Mouse (Mus musculus): ENCODE measurements at regions not wholly inside any gene's neighbourhood (a gene's known extent, or its start where the extent isn't known, plus 50 kb on each side); places are given as distances from the start of the nearest gene placed in this dataset.

DNA sequence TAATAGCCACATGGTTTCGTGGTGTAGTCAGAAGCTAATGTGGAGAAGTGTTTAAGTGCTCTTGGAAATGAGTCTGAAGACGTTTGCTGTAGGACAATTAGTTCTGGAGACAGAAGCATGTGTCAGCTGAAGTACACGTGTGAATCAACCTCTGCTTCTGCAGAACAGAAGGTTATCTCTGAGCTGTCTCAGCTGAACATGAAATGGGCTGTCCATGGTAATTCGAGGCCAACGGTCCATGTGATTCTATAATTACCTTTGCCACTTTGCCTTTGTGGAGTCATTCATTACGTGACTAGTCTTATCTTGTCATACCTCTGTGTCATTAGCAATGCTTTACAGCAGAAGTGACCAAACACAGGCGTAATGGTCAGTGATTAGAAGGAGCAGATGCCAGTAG lies 295.6 kb upstream of the Veph1 start:
- no peak for DNase-seq (ENCODE audit: low read depth, low spot score)

DNA sequence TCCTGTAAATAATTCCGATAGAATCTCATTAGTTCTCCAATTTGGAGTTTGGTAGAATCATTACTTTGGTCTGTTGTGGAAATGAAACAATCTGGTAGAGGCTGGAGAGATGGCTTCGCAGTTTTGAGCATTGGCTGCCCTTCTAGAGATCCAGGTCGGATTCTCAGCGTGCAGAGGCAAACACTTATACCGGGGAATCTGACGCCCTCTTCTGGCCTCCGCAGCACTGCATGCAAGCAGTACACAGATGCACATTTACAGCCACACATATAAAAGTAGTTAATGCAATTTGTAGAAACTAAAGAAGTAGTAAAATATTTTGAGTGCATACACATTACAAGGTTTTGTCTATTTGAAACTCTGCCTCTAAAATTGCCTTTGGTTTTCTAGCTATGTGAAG lies 294.1 kb upstream of the Veph1 start:
- no peak for DNase-seq (ENCODE audit: low read depth, low spot score)

DNA sequence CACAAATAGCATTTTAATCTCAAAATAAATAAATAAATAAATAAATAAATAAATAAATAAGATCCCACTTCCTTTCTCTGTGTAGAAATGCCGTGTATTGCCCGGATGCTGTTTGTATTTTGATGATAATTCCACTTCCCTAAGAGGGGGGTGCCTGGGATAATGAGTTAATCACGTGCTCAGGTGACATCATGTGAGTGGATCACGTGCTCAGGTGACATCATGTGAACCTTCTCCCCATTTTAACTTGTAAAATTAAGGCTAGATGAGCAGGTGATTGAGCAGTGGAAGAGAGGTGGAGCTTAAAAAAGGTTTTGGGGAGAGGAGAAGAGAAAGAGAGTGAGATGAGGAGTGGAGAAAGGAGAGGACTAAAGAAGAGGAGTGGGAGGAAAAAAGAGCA lies 292.8 kb upstream of the Veph1 start:
- DNase-seq (ENCODE audit: low read depth, low spot score) = no peak

DNA sequence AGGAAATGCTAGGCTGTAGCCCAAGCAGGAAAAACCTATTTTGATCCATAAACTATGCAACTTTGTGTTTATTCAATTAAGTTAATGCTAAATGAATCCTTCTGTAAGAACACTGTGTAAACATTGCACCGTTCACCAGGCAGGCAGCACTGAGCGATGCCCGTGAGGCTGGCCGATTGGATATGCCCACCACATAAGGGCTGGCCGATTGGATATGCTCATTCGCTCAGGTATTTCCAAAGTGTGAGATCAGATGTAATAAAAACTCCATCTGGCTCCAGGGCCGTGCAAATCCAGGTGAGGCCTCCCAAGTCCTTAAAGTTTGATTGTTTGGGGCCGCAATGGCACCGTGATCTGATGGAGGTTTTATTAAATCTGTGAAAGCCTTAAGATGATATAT lies 288.2 kb upstream of the Veph1 start:
- DNase-seq (ENCODE audit: low read depth, low spot score) = no peak

DNA sequence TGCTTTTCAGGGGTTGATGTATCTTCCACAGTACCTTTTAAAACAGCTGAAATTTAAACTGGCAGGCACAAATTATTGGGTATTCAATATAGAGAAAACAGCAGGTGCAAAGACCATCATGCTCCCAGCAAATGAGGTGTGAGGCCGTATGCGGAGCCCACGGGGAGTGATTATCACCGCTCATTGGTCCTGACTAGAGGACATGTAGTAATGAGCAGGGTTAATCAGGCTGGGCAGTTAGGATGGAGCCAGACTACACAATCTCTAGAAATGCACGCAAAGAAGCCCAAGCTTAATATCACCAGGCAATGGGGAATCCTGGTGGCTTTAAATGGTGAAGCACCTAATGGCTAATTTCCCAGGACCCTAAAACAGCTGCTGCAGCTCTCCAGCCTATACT lies 287.5 kb upstream of the Veph1 start:
- no peak for DNase-seq (ENCODE audit: low read depth, low spot score)

DNA sequence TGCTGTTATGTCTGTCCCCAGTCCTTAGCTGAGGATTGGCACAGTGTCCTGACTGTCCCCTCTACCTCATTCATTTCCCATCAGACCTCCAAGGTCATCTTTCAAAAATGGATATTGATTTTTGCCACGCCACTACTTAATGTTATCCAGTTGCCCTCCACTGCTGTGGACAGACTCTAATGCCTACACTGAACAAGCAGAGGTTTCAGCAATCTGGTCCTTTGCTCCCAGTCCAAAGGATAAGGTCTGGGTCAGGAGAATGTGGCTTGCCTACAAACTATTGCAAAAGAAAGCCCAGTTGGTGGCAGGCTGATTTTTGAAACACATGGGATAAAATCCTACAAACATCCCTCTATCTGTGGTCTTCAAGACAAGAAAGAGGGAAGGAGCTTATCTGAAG lies 280.0 kb upstream of the Veph1 start:
- DNase-seq (ENCODE audit: low read depth, low spot score) = no peak

DNA sequence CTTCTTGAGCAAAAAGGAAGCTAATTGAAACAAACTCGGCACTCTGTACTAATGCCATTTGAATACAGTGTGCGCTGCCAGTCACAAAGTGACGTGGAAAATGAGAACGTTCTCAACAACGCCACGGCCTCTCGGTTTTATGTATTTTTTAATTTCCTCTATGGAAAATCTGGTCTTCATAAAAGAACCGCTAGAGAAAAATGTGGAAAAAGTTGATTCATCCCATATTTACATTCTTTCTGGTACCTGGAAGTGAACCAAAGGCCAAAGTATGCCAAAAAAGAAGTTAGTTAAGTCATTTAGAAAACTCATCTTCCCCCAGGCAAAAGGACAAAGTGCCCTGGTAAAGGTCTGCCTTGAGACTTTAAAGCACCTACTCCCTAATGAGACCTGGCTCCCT lies 277.7 kb upstream of the Veph1 start:
- DNase-seq (ENCODE audit: low read depth, low spot score) = no peak

DNA sequence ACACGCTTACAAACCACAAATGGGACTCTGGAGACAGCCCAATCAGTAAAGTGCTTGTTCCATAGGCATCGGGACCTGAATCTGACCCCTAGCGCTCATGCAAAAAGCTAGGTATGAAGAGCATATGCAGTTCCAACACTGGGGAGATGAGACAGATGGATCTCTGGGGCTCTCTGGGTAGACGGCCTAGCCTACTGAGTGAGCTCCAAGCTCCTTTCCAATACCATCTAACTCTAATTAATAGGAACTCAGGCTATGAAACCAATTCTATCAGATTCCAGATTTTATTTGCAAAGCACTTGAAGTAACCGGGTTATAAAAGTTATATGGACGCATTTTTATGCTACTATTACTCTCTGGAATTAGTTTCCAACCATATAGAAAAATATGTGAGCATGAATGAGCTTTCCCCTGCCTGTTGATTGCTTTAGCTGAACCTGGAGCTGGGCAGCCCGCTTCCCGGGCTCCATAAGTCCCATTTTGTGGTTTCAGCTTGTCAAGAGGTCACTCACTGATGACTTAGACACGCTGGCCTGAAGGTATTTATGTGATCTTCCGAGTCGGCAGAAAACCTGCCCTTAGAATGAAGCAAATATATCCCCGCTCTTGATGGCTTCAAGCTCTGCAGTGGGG lies 276.4 kb upstream of the Veph1 start:
- DNase-seq (ENCODE audit: low read depth, low spot score) = no peak

DNA sequence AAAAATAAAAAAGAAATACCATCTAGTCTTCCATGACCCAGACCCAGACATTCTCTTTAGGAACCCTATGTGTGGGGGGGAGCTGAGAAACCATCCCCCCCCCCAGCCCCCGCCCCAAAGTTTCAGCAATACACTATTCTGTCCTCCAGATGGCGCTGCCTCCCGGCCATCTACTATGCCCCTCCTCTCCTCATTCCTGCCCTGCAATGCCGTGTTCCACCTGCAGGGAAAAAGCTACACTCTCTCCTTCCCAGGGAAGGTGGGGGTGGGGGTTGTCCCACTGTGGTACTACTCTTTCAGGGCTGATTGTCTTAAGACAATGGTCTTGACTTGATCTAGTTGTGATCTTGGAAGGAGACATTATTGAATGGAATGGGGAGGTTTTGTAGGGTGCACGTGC lies 273.7 kb upstream of the Veph1 start:
- DNase-seq (ENCODE audit: low read depth, low spot score) = no peak

DNA sequence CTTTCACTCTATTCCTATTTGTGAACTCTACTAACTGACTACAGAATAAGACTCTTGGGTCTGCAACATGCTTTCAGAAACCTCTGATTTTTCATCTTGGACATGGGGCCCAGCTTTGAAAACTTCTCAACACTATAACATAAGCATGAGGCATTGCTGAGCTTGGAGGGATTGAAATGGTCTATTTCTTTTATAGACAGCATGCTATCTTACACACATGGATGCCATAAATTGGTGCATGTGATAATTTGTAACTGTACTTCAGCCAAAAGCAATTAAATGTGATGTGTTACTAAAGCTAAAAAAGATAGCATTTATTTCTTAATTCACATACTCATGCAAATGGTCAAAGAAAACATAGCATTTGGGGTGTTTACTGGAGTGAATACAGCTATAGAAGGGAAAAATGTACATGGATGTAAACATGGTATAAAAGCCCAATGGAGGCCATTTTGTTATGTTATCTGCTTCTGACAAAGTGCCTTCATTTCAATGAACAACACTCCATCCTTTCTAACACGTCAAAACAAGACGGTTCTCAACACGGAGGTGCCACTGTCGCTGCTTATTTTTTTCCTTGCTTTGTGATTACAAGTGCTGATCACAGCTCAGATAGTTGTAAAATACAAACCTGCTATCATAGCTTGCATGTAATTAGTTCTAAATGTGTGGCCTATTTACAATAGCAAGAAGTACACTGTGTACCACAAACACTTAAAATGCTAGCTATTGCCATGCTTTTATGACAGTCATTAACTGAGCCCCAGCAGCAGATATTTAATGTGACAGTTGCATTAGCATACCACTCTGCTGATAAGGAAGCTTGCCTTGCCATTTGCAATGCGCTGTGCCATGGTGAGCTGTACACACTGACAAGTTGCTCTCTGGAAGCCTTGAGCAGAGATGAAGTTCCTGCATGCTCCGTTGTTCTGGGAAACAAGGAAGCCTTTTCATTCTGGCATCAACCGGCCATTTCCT lies 267.9 kb upstream of the Veph1 start:
- DNase-seq (ENCODE audit: low read depth, low spot score) = no peak

DNA sequence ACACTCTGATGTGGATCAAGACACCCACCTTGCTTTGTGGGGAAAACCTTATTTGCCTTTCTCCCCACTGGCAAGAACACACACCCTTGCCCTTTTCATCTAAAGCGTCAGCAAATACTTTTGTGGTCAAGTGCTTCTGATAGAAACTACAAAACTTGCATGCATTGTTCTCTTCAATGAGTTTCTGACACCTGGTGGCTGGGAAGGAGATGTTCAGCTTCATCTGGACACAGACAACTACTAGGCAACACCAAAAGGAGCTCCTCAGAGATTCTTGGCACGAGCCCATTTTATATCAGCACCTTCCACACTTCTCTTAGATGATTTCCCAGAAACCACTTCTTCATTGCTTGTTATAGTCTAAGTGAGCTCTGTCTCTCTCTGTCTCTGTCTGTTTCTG lies 266.7 kb upstream of the Veph1 start:
- no peak for DNase-seq (ENCODE audit: low read depth, low spot score)

DNA sequence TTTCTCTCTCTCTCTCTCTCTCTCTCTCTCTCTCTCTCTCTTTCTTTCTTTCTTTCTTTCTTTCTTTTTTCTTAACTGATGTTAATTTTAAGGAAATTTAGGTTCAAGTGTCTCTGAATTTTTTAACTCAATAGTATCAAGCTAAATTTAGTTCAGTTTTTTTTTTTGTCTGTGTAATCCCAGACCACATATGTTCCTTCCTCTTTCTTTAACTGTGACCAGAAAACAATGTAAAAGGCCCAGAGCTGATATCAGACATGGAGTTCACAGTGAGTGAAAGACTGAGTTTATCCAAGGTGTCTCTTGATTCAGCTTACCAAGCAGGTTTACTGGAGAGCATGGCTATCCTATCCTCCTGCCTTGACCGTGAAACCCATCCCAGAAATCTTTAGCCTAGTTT lies 258.9 kb upstream of the Veph1 start:
- no peak for DNase-seq (ENCODE audit: low read depth, low spot score)

DNA sequence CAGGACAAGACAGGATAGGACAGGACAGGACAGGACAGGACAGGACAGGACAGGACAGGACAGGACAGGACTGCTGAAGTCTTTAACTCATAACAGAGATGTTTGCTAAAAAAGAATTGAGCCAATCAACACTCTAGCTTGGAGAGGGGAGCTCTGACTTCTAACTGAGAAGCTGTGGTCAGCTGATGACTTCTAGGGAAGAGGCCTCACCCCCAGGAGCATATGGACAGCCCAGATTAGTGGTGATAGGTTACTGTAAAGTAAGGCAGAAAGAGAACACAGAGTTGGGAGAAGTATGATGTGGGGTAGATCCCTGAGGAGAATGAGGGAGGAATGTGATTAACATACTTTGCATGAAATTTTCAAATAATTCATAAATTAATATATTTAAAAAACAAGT lies 254.3 kb upstream of the Veph1 start:
- DNase-seq (ENCODE audit: low read depth, low spot score) = no peak

DNA sequence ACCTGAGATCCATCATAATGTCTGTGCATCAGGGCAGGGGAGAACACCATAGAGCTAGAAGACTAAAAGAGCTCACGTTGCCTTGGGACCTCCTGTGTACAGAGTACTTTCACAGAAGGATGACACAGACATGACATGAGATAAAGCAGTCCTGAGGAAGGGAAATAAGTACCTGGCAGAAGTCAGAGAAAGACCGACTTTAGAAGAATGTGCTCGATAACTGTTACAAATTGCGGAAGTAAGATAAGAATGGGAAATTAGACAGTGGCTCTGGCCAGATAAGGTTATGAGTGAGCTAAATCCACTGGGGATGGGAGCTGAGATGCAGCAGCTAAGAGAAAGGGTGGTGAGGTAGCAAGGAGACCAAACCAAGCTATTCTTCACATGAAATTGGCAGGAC lies 249.9 kb upstream of the Veph1 start:
- DNase-seq (ENCODE audit: low read depth, low spot score) = no peak

DNA sequence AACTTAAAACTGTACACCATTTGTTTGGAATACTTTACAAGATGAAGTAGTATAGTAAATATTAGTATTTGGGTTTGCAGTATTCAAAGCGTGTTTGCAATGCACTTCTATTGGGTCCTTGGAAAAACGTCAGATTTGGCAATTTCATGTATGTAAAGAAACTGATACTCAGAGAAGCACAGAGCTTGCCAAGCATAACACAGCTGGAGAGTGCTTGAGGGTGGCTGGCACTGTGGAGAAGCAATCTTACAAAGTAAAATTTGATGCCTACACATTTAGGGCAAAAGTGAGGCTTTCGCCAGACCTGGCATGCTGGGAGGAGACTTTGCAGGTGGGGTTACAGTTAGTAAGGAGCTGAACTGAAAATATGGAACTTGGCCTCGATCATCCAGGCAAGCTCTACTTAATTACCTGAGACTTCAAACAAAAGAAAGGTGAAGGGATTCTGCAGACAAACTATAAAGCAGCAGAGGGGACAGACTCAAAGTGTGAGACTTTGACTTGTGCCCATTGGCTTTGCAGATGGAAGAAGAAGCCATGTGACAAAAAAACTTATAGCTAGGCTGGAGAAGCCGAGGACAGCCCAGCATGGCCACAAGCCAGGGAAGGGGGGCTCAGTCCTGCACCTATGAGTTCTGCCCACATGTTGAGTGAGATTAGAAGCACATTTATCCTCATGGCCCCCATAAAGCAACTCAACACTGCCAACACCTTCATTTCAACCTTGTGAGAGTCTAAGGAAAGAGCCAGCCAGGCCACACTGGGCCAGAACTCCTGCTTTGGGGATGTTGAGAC lies 247.7 kb upstream of the Veph1 start:
- DNase-seq (ENCODE audit: low read depth, low spot score) = no peak

DNA sequence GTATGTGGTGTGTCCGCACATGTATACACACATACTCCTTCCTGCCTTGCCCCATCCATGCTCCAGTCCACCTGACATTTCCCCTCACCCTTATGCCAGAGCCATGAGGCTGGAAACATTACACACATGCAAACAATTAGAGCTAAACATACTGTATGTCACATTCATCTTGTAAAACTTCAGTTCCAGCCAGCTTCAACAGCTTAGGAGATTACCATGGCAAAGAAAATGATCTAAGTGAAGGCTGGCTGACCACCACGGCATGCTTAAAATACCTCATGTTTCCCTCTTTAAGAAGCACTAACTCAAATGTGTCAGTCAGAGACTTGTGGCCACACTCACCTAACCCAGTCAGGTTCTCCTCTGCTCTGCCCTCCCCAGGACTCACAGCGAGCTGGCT lies 246.2 kb upstream of the Veph1 start:
- no peak for DNase-seq (ENCODE audit: low read depth, low spot score)

DNA sequence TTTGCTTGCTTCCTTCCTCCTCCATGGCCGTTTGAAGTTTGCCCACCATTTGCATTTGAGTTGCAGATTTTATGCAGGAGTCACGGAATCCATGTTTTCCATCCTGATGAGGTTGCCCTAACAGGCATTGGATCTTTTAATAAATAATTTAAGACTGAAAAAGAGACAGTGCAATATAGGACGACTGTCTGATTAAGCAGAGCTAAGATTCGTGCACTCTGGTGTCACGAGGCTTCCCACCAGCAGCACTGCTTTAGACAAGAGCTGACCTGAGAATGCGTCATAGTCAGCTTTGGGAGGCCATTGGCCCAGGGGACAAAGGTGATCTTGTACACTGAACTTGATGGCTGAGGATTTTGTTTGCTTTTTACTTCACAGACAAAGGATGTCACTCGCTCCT lies 241.3 kb upstream of the Veph1 start:
- DNase-seq (ENCODE audit: low read depth, low spot score) = no peak

DNA sequence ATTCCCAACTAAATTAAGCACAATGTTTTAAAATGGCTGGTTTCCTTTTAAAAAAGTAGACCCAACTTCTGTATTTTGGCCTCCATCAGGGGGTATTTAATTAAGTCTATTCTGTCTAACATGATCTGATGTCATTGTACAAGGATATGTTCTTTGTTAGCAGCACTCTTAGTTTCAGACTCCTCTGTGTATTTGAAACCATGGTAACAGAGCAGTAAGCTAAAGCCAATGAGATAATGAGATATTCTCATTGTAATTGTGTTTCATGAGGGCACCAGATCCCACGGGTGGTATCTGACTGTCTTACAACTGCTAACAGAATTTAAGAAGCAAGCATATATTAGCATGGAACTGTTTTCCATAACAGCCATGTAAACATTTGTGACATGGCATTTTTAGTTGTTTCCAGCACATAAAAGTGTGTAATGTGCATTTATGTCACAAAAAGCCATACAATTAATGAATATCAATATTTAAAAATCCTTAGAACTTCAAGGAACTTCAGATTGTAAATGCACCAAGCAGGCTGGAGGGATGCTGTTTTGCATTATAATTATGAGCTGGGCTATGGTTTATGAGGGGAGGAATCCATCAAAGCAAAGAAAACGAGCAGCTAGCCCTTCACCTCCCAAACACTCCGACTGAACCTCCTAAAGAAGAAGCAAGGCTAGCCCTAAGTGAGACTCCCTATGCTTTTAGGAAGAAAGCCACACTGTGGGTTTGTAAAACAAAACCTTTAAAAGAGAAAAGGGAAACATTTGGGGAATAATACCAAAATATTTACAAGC lies 240.7 kb upstream of the Veph1 start:
- DNase-seq (ENCODE audit: low read depth, low spot score) = no peak

DNA sequence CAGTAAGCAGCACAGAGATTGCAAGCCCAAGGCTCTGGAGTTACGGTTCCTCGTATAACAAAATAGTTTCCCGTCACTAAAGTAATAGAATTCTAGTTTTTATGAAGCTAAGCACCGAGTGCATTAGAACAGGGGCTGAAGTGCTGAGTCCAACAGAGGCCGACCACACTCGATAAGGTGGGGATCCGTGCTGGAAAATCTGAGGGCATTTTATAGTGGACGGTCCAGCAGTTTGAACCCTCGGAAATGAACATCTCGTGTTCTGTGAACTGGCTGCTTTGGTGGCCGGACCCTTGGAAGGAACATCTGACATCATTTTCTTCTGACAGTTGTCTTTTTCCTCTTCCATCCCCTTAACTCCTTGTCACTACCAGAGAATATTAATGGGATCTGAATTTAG lies 240.0 kb upstream of the Veph1 start:
- DNase-seq (ENCODE audit: low read depth, low spot score) = no peak

DNA sequence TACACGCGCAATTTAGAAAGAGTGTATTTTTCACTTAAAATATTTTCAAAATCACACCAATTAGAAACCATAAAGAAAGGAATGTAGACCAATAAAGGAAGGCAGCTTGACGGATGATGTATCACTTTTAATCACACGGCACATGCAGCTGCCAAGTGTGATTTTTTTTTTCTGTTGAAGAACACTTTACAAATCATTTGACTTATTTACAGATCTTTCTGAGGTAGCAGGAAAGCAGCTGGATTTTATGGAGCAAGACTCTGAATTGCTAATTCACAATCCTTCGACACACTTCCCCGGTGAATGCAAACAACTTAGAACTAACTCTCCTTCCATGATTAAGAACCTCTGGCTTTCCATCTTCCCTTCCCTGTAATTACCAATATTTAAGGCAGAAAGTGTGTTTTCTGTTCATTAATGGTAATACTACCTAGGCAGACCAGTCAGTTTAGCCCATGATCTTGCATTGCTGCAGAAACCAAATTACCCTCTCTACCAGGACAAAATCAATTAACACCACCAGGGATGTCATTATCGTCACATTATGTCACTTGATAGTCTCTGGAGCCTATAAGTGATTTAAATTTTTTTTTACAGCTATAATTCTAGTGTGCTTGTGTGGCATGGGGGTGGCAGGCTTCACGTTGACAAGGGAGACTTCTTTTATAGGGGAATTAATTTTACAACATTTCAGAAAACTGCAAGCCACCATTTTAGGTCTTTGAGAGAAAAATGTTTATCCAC lies 239.3 kb upstream of the Veph1 start:
- DNase-seq (ENCODE audit: low read depth, low spot score) = no peak

DNA sequence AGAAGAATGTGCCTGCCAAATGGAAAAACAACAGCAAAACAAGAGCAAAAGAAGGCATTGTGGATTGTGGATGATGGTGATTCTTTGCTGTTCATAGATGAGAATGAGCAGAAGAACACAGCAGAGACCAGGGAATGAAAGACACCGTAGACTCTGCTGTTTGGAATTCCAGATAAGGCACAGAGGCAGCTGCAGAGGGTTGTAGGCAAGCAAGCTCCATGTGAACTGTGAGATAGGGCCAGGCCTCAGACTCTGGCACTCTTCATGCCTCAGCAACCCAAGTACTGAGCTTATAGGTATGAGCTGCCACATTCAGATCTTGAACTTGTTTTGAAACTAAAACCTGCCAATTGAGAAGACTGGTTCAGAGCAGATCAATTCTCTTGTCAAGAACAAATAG lies 223.3 kb upstream of the Veph1 start:
- DNase-seq (ENCODE audit: low read depth, low spot score) = peak; percentile 28

Data from c-Kit-negative CD71-positive TER-119-positive erythroid progenitor cells, embryonic 14.5 days (primary cell).